Mouse (Mus musculus): Measurements from ENCODE around the gene Syde1. TPM values are rescaled to one million over a fixed set of nuclear protein-coding genes. Genes with fewer than 3 reads are reported as not detected.

Gene Syde1
- total RNA-seq, 2 experiments from 2014 or later, result 27.3 to 29.2 TPM

- no peak for DNase-seq
Observed at GRCm38 (mm10) chr10:78576435-78577184, 15.2 kb downstream of the Syde1 start.

- DNase-seq, result peak; percentile 80
Observed at GRCm38 (mm10) chr10:78575690-78576089, 16.1 kb downstream of the Syde1 start.

- DNase-seq, result no peak
Observed at GRCm38 (mm10) chr10:78575105-78575632, 16.6 kb downstream of the Syde1 start.

GRCm38 (mm10) chr10:78574250-78575104 is 17.3 kb downstream of the Syde1 start, which contains the start of gene Ilvbl:
Ilvbl (plus strand) TSS chr10:78574346.
- DNase-seq, result peak; percentile 96

- DNase-seq, result no peak
Observed at GRCm38 (mm10) chr10:78573226-78573625, 18.5 kb downstream of the Syde1 start.

- DNase-seq, result no peak
Observed at GRCm38 (mm10) chr10:78570897-78571296, 20.9 kb downstream of the Syde1 start.

GRCm38 (mm10) chr10:78570416-78570815 is 21.3 kb downstream of the Syde1 start:
- DNase-seq, result no peak

- no peak for DNase-seq
Observed at GRCm38 (mm10) chr10:78569686-78570085, 22.1 kb downstream of the Syde1 start.

GRCm38 (mm10) chr10:78569191-78569590 is 22.6 kb downstream of the Syde1 start:
- DNase-seq, result no peak

- no peak for DNase-seq
Observed at GRCm38 (mm10) chr10:78565070-78565469, 26.7 kb downstream of the Syde1 start.

- peak; percentile 49 for DNase-seq
Observed at GRCm38 (mm10) chr10:78540943-78541342, 50.8 kb downstream of the Syde1 start.

Other genes with a start within 250 kb of the Syde1 start
- gene Agpat3, start 239.5 kb downstream of the Syde1 start, total RNA-seq (2021), result 100 to 1,000 TPM; 327 to 351 TPM
- 100 to 1,000 TPM; 186 to 194 TPM for gene Rrp1, start 178.9 kb downstream of the Syde1 start, total RNA-seq (2021)
- 100 to 1,000 TPM; 130 to 150 TPM for gene Cstb, start 166.3 kb downstream of the Syde1 start, total RNA-seq (2021)
- gene Pdxk, start 127.0 kb downstream of the Syde1 start, total RNA-seq (2021), result 10 to 100 TPM; 26.7 to 27.5 TPM
- not detected for gene Olfr1358, start 74.5 kb downstream of the Syde1 start, total RNA-seq (2021)
- gene Ilvbl, start 17.6 kb downstream of the Syde1 start, total RNA-seq (2021), result 10 to 100 TPM; 54.0 to 55.1 TPM
- not detected for gene Olfr1357, start 26.1 kb upstream of the Syde1 start, total RNA-seq (2021)
- gene Casp14, start 126.3 kb upstream of the Syde1 start, total RNA-seq (2021), result not detected
- gene Ccdc105, start 161.1 kb upstream of the Syde1 start, total RNA-seq (2021), result not detected
- gene Slc1a6, start 188.5 kb upstream of the Syde1 start, total RNA-seq (2021), result under 1 TPM; 0.33 to 0.39 TPM